Mouse (Mus musculus) neural tube, embryonic 12.5 days (tissue): ENCODE measurements around the gene Ntrk3. TPM values are rescaled to one million over a fixed set of nuclear protein-coding genes. Genes with fewer than 3 reads are reported as not detected.

Experiments
- ATAC-seq: fragments of 200-750 bp; cut with Nextera tagmentation; 2 replicates; pipeline ENCODE4 v1.8.0; 2017; ENCODE audit warnings: low read depth, mild to moderate bottlenecking, moderate TSS enrichment, moderate library complexity; ENCODE audit not compliant: low FRiP score
- H3K27ac ChIP-seq: fragments of 300-500 bp; sonication (generic); 2 replicates; pipeline ENCODE4 v1.5.1; 2016
- H3K27me3 ChIP-seq: fragments of 300-500 bp; sonication (generic); replicated peaks from 2 replicates; pipeline ENCODE4 v1.6.1; 2016; ENCODE audit warnings: mild to moderate bottlenecking
- H3K36me3 ChIP-seq: fragments of 300-500 bp; sonication (generic); 2 replicates; pipeline ENCODE4 v1.6.1; 2016; ENCODE audit warnings: mild to moderate bottlenecking
- H3K4me1 ChIP-seq: fragments of 300-500 bp; sonication (generic); 2 replicates; pipeline ENCODE4 v1.6.1; 2016
- H3K4me2 ChIP-seq: fragments of 300-500 bp; sonication (generic); replicated peaks from 2 replicates; pipeline ENCODE4 v1.6.1; 2016; ENCODE audit warnings: mild to moderate bottlenecking
- H3K4me3 ChIP-seq: fragments of 300-500 bp; sonication (generic); 2 replicates; pipeline ENCODE4 v1.5.1; 2016
- H3K9ac ChIP-seq: fragments of 300-500 bp; sonication (generic); 2 replicates; pipeline ENCODE4 v1.6.1; 2016; ENCODE audit warnings: mild to moderate bottlenecking
- H3K9me3 ChIP-seq: fragments of 300-500 bp; sonication (generic); 2 replicates; pipeline ENCODE4 v1.6.1; 2016; ENCODE audit warnings: mild to moderate bottlenecking
- WGBS: fragments of 180-500 bp; shearing (Covaris S2); methylation state at CpG from one replicate; pipeline ENCODE4 v1.1.7; 2016; 5-methylcytosine and 5-hydroxymethylcytosine counted together
- polyA plus RNA-seq: library from polyadenylated mRNA; unstranded; fragments of >200 nt; fragmentation: Nextera tagmentation; extraction: Ambion mirVana; gene quantifications from 2 replicates; pipeline ENCODE4 v1.2.1, GENCODE M21; 2016

Ntrk3 gene
- polyA plus RNA-seq, 1 experiment from 2014 or later = 17.6 TPM

DNA sequence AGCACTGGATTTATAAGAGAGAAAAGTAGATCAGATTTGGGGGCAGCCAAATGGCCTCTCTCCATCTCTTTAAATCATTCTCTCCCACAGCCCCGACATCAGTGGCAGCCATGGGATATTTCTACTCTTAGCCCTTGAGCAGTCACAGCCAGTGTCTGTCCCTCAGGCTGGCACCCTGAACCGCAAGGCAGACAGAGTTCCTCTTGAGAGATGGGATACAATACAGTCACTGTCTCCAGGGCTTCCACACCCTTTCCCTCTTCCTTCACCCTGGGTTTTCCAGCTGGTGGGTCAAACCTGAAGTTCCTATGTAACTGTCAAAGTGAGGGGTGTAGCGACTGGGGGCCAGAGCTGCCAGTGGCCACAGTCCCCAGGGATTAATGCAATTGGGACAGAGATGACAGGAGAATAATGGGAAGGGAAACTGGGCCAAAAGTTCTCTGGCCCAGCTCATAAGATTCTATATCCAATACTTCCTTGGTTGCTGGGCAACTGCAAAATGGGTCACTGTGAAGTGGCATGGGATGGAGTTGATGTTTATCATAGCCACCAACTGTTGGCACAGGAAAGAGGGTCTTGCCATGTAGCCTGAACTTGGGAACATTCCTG, 483.9 kb downstream of the Ntrk3 start:
- H3K4me3 ChIP-seq = no peak overlapping the region
- WGBS = 75% methylated on average over 3 of the region's 3 CpGs
- H3K9ac ChIP-seq = no peak overlapping the region
- no peaks in the 10 kb centered on the region for H3K36me3 ChIP-seq
- H3K27me3 ChIP-seq = no peaks in the 10 kb centered on the region
- ATAC-seq = no peak
- no peaks in the 10 kb centered on the region for H3K4me1 ChIP-seq
- no peak overlapping the region for H3K4me2 ChIP-seq
- no peak overlapping the region for H3K27ac ChIP-seq
- no peaks in the 10 kb centered on the region for H3K9me3 ChIP-seq

DNA sequence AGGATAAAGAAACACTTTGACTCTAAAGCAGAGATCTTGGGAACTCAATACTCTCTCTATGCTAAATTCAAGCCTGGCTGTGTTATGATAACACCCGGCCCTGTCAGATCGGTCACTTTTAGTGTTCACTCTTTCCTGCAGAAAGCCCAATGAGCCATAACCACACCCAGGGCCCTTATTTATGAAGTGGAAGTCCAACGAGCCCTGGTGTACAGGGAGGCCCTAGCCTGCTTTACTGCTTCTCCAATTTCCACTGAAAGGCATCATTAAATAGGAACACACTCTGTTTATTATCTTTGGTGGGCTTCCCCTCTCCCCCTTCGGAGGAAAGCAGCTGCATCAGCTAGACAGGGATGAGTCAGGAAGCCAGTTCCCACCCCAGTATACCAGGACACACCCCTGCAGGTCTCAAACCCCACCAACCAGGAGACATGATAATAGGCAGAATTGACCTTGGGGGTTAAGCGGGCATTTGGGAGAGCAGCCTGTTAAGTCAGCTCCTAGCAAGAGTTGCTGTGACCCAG, 489.6 kb downstream of the Ntrk3 start:
- H3K9ac ChIP-seq = no peak overlapping the region
- no peak for ATAC-seq
- H3K4me3 ChIP-seq = no peak overlapping the region
- H3K9me3 ChIP-seq = no peaks in the 10 kb centered on the region
- H3K27ac ChIP-seq = no peak overlapping the region
- WGBS = 51% methylated on average over 5 of the region's 5 CpGs
- H3K36me3 ChIP-seq = no peaks in the 10 kb centered on the region
- H3K4me2 ChIP-seq = no peak overlapping the region
- H3K27me3 ChIP-seq = no peaks in the 10 kb centered on the region
- no peaks in the 10 kb centered on the region for H3K4me1 ChIP-seq

DNA sequence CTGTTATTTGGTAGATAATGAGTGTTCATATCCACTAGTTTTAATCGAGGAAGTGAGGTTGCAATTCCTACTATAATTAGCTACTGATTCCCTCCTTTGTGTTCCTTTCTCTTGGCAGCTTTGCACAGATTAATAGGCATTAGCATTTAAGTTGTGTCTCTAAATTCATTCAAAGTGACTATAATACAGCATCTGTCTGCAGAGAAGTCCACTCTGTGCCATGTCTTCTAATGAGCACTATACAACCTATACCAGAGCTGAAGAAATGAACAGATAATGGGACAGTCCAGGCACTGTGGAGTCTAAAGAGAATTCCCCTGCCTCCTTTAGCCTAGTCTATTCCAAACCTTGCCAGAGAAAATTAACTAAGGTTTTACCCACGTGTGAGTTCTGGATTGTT, 498.8 kb downstream of the Ntrk3 start:
- ATAC-seq = no peak
- no peaks in the 10 kb centered on the region for H3K36me3 ChIP-seq
- no peaks in the 10 kb centered on the region for H3K27me3 ChIP-seq
- no peak overlapping the region for H3K4me3 ChIP-seq
- no peak overlapping the region for H3K9ac ChIP-seq
- H3K4me2 ChIP-seq = no peak overlapping the region
- no peak overlapping the region for H3K27ac ChIP-seq
- WGBS = 68% methylated on average over 2 of the region's 2 CpGs
- no peaks in the 10 kb centered on the region for H3K4me1 ChIP-seq
- no peaks in the 10 kb centered on the region for H3K9me3 ChIP-seq

DNA sequence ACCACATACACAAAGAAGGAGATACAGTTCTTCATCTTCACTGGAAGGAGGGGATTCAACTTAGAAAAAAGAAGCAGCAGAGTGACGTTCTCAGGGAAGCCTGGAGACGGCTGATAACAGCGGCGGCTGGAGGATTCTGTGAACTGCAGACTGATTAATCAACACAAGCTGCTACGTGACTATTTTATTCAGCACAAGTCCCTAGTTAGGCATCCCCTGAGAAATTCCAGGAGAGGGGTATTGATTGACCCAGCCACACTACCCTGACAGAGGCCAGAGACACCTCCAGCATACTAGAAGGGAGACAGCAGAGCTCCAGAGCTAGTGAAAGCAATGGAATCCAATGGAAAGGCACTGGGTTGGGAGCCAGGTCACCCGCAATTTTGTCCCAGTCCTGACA, 516.1 kb downstream of the Ntrk3 start:
- H3K27ac ChIP-seq = no peak overlapping the region
- 78% methylated on average over 6 of the region's 6 CpGs for WGBS
- ATAC-seq = no peak
- no peak overlapping the region for H3K4me3 ChIP-seq
- no peak overlapping the region for H3K4me2 ChIP-seq
- H3K9me3 ChIP-seq = no peaks in the 10 kb centered on the region
- no peaks in the 10 kb centered on the region for H3K27me3 ChIP-seq
- H3K36me3 ChIP-seq = no peaks in the 10 kb centered on the region
- H3K9ac ChIP-seq = no peak overlapping the region
- H3K4me1 ChIP-seq = no peaks in the 10 kb centered on the region

DNA sequence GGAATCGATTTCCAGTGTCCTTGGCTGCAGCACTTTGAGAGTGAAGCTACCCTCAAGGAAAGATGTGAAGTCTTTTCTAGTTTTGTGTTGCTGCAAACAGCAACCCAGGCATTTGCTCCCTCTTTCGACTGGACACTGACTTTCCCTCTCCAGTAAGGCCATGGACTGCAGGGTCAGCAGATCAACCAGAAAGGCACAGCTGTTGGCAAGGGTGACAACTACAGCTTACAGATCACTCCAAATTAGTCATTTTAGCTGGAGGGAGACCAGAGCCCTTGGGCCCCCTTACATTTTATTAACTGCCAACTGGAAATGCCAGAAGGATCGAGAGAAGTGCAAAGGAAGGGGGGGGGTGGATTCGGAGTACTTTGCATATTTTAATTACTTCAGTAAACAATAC, 516.9 kb downstream of the Ntrk3 start:
- no peaks in the 10 kb centered on the region for H3K9me3 ChIP-seq
- no peak for ATAC-seq
- 77% methylated on average over 4 of the region's 4 CpGs for WGBS
- H3K36me3 ChIP-seq = no peaks in the 10 kb centered on the region
- no peak overlapping the region for H3K4me3 ChIP-seq
- H3K27ac ChIP-seq = no peak overlapping the region
- H3K27me3 ChIP-seq = no peaks in the 10 kb centered on the region
- no peak overlapping the region for H3K4me2 ChIP-seq
- no peak overlapping the region for H3K9ac ChIP-seq
- no peaks in the 10 kb centered on the region for H3K4me1 ChIP-seq

DNA sequence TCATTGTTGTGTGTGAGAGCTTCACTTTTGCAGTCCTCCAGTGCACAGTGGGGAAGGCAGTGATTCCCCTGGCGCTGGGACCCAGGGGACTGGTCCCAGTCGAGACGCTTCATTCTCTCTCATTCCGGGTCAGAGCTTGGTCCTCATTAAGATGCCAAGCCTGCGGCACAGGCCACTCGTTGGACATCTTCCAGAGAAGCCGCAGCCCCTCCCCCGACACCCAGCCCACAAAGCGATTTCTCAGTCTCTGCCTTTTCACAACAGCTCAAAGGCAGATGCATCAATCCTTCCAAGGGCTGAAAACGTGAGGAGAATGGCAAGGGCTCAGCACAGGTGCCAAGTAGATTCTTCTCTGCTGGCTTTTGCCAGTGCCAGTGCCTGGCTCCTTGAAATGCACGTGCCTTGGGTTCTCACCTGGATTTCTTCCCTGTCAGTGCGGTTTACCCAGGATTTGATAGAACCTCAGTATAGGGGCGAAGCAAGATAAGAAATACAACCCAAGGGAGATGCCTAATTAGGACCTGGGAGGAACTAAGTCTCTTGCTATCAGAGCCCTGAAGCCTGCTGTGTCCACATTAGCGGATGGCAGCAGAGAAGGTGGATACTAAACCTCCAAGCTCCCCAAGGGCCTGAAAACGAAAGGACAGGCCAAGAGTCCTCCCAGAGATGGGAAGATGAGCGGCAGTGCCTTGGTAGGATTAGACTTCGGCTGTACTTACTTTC, 546.7 kb downstream of the Ntrk3 start:
- Histone ChIP-seq H3K27me3 (no peaks in the 10 kb centered on the region), H3K4me1 (peaks cover 16% of the 10 kb centered on the region), H3K9ac (no peak overlapping the region), H3K4me2 (peak overlapping the region; percentile 40), H3K4me3 (no peak overlapping the region), H3K9me3 (no peaks in the 10 kb centered on the region), H3K36me3 (no peaks in the 10 kb centered on the region), H3K27ac (no peak overlapping the region)
- peak; percentile 92 for ATAC-seq
- 24% methylated on average over 17 of the region's 17 CpGs for WGBS

DNA sequence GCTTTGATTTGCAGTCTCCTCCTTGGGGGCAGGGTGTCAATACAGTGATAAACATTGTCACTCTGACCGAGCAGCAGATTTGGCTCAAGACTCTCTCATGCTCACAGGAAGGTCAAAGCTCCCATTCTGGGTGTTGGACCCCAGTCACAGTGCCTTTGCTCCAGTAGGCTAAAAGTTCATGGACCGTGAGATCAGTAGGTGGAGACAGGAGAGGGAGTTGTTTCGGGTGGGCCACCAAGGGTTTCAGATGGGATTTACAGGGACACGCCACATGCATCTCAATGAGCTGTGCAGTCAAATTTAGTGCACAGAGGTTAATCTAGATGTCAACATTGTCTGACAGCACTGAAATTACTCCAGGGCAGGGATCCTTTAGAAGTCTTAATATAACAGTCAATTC, 552.2 kb downstream of the Ntrk3 start:
- no peak for ATAC-seq
- Histone ChIP-seq H3K27me3 (no peaks in the 10 kb centered on the region), H3K9me3 (no peaks in the 10 kb centered on the region), H3K27ac (no peak overlapping the region), H3K4me3 (no peak overlapping the region), H3K9ac (no peak overlapping the region), H3K36me3 (no peaks in the 10 kb centered on the region), H3K4me2 (no peak overlapping the region), H3K4me1 (peaks cover 6% of the 10 kb centered on the region)
- 61% methylated on average over 4 of the region's 4 CpGs for WGBS

DNA sequence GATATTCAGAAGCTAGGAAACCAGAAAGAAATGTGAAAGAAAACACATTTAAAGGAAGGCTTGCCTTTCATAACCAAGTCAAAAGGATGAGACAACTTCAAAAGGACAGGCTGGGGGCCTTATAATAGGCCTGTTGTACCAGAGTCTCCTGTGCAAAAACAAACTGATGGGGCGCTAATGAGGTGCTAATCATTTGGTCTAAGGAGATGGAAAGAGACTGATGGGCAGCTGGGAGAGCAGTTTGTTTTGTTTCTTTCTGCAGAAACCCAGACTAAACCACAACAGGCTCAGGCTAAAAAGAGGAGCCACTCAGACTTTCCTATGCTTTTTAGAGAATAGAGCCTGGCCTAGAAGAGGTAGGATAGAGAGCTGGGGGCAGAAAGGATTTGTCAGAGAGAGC, 554.4 kb downstream of the Ntrk3 start:
- H3K4me2 ChIP-seq = no peak overlapping the region
- H3K9me3 ChIP-seq = no peaks in the 10 kb centered on the region
- no peak overlapping the region for H3K4me3 ChIP-seq
- H3K27ac ChIP-seq = no peak overlapping the region
- H3K9ac ChIP-seq = no peak overlapping the region
- no peak for ATAC-seq
- H3K27me3 ChIP-seq = no peaks in the 10 kb centered on the region
- no peaks in the 10 kb centered on the region for H3K36me3 ChIP-seq
- WGBS = 17% methylated on average over 1 of the region's 1 CpGs
- H3K4me1 ChIP-seq = peaks cover 3% of the 10 kb centered on the region; the same call in 1 of the 2 replicates

DNA sequence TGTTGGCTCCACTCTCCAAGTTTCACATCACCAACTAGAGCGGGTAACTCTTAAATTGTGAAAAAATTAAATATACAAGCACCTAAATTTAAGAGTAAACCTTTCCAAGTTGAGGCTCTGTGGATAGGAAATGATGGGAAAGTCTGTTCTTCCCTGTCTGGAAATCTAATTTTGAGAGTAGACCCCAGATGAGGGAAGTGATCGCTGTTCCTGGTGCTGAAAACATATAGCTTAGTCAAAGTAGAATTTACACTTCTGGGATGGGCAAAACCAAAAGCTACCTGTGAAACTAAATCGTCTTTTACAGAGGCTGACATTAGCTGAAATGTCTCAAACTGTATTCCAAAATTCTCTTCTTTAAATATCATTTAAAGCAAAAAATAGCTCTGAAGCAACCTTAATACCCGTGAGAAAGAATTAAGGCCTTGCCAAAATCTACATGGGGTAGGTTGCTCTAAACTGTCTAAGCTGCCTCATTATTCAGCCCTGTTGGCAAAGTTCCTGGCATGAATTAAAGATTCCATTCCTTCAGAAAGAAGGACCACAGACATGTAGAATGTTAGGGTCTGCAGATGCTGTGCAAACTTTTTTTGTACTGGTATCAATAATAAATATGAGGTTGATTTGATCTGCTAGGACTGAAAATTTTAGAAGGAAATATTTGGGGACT, 557.7 kb downstream of the Ntrk3 start:
- Histone ChIP-seq H3K4me1 (no peaks in the 10 kb centered on the region), H3K4me3 (no peak overlapping the region), H3K4me2 (no peak overlapping the region), H3K27me3 (no peaks in the 10 kb centered on the region), H3K9ac (no peak overlapping the region), H3K36me3 (no peaks in the 10 kb centered on the region), H3K9me3 (no peaks in the 10 kb centered on the region), H3K27ac (no peak overlapping the region)
- 81% methylated on average over 4 of the region's 4 CpGs for WGBS
- no peak for ATAC-seq

DNA sequence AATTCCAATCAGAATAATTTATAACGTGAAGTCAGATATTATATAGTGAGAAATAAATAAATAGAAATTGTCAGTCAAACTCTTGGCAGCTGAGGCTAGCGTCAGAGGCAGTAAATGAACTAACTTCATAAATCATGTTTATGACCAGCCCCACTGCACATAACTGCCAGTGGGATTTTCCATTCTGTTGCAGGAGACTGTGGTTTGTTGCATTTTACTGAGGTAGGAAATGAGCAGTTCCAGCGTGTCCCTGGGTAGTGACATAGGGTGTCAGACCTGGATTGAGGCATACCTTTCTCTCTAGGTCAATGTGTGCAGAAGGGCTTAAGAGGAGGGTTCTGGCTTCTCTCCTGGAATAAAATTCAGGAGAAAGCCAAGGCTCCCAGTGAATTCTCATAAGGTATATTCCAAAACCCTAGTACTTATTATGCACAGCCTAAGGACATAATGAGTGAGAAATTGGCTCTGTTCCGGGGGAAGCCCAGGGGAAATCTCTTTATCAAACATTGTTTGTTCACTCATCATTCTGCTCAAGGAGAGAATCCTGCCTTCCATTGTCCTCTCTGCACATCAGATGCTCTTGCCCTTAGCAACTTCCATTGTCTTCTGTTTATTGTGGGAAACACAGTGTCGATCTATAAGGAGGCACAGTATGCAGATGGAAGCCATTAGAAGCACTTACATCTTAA, 565.4 kb downstream of the Ntrk3 start:
- Histone ChIP-seq H3K4me3 (no peak overlapping the region), H3K36me3 (no peaks in the 10 kb centered on the region), H3K4me1 (peaks cover 5% of the 10 kb centered on the region; the same call in 1 of the 2 replicates), H3K9me3 (no peaks in the 10 kb centered on the region), H3K27me3 (no peaks in the 10 kb centered on the region), H3K27ac (no peak overlapping the region), H3K4me2 (no peak overlapping the region), H3K9ac (no peak overlapping the region)
- 53% methylated on average over 5 of the region's 5 CpGs for WGBS
- ATAC-seq = peak; percentile 53; the same call in 1 of the 2 replicates

DNA sequence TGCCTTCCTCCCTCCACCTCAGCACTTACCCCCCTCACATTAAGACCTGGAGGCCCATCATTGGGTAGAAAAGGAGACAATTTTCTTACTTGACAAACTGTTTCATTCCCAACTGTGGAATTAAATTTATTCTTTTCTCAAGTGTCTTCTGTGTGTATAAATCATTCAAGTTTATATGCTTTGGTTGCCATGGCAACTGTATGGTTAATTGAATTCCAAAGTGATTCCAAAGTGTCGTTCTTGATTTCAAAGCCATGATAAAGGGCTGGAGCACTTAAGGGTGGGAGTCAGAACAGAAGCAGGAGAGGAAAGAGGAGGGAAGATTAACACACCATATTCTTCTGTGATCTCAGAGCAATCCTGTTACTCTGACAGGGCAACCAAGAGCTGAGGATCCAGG, 572.3 kb downstream of the Ntrk3 start:
- Histone ChIP-seq H3K4me1 (no peaks in the 10 kb centered on the region), H3K4me2 (no peak overlapping the region), H3K36me3 (no peaks in the 10 kb centered on the region), H3K9me3 (no peaks in the 10 kb centered on the region), H3K27ac (no peak overlapping the region), H3K4me3 (no peak overlapping the region), H3K9ac (no peak overlapping the region), H3K27me3 (no peaks in the 10 kb centered on the region)
- no peak for ATAC-seq
- WGBS = 12% methylated on average over 1 of the region's 1 CpGs

DNA sequence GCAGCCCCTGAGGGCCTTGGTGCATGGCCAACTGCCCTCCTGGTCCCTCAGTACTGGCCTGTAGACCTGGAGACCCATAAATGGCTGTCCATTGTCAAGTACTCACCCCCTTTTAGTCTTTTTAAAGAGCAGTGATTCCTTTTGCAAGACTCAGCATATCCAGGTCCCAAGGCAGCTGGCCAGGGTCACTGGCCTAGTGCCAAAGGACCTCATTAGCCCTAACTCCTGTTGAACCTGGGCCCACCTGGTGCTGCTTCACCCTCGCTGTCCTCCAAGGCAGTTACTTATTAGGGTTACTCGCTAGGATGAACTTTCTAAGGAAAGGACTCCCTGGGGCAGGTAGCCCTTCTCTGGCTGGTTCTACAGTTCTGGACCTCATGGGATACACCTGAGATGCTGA, 579.9 kb downstream of the Ntrk3 start:
- Histone ChIP-seq H3K27ac (no peak overlapping the region), H3K36me3 (no peaks in the 10 kb centered on the region), H3K4me2 (no peak overlapping the region), H3K4me1 (no peaks in the 10 kb centered on the region), H3K9me3 (no peaks in the 10 kb centered on the region), H3K27me3 (no peaks in the 10 kb centered on the region), H3K4me3 (no peak overlapping the region), H3K9ac (no peak overlapping the region)
- ATAC-seq = no peak
- WGBS = 89% methylated on average over 2 of the region's 2 CpGs
